Mouse (Mus musculus) right cerebral cortex, postnatal 10 days (tissue): ENCODE measurements around the gene Speg.

Experiments
- DNase-seq, 2 experiments: peaks; one replicate each; pipeline ENCODE4 v3.0.0; 2021; ENCODE audit warnings: low spot score in 2 of 2

Gene Speg

DNA sequence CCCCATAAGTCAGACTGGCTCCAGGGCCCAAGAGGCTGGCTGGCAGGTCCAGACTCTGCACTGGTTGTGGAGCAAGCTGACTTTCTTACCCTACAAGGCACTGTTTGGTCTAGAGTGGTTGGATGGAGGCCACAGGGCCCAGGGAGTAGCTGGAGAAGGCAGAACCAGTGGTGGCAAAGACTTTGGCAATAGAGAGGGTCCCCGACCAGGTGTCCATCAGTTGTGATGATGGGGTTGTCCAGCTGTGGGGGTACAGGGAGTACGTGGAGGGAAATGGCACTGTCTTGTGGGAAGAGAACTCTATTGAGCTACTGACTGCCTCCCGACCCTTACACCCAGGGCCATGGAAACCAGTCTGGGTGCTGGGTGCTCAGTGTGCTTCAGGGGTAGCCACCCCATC, 18.7 kb downstream of the Speg start:
- no peak for DNase-seq

DNA sequence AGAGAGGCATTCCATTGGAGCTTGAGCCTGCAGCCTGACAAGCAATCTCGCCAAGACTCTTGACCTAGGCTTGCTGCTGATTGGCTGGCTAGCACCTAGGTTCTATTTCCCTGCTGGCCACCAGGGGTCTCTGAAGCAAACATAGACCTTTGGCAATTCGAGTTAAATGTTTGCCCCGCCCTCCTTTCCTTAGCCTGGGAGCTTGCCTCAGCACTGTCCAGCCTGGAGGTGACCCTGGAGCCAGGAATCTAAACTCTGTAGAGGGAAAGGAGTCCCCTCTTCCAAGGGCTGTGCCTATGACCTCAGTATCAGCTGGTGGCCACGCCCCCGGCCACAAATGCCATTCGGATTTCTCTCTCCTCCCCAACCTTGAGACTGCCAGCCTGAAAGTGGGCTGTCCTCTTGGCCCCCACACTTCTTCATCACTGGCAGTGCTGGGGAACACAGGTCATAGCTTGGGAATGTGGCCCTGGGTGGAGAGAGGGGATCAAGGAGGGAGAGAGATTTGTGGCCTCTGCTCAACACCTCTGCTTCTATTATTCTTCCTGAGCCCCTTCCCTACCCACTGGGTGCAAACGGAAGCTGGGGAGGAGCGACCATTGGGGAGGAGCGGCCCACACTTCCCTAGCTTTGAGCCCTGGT, 23.8 kb downstream of the Speg start:
- DNase-seq: peak; percentile 70 to 76

DNA sequence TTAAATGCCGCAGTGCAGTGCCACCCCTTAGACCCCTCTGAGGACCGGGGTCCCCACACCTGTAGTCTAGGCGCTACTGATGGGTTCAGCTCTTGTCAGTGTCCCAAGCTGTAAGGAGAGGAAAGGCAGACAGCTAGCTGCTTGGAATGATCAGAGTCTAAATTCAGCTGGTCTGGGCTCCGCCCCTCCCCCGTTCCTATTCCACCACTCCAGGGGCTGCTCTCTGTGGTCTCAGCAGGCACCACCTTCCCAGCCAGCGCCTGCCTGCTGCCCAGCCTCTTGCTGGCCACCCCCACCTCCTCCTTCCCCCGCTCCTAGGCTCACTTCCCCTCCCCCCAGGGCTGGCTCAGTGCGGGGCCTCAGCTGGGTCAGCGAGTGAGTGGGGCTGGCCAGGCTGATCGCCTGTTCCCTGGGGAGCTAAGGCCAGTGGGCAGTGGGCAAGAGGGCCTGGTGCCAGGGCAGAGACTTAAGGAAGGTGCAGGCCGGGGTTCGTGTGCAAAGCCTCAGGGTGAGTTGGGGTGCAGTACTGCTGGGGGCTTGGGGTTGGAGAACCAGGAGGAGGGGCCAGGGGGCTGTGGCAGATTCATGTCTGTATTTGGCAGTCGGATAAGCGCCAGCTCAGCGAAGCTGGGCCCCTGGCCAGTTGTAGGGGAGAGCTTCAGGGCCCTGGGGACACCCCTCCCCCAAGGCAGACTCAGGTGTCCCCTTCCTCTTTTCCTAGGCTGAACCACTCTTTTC, 24.8 kb downstream of the Speg start:
- DNase-seq: peak; percentile 78 to 80

DNA sequence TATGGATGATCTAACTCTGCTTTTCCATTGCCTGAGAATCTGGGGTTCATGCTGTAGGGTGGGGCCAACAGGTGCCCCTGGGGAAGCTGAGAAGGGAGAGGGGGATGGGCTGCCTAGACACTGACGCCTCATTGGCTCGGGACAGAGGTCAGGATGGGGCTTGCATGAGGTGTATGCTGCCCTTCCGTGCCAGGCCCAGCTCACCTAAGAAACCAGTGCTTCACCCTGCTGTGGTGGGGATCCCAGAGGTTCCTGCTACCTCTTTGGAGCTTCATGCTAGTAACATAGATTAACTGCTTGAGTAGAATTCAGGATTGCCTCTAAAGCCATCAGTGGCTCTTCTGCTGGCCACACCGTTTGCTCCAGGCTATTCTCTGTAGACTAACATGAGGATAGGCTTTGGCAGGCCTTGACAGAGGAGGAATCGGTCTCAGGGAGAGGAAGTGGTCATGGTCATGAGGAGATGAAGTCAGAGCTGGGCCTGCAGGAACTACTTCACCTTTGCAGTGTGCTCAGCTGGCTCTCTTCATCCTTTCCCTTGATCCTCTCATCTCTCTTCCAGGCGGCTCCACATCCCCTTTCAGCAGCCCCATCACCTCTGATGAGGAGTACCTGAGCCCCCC, 25.5 kb downstream of the Speg start:
- no peak for DNase-seq

DNA sequence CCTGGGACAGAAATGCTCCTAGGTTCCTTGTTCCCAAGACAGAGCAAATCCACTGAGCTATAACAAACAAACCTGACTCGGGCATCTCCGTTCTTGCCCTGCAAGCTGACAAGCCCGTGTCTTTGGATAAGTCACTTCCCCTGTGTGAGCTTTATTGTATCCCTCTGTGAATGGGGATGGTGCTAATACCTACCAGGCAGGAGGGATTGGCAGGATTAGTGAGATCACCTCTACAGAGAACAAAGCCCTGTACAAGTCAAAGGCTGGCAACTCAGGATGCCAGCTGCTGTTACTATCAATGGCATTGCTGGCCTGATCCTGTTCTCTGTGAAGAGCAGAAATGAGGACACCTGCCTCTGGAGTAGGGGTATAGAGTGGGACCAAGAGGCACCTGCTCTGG, 30.4 kb downstream of the Speg start:
- DNase-seq: no peak

DNA sequence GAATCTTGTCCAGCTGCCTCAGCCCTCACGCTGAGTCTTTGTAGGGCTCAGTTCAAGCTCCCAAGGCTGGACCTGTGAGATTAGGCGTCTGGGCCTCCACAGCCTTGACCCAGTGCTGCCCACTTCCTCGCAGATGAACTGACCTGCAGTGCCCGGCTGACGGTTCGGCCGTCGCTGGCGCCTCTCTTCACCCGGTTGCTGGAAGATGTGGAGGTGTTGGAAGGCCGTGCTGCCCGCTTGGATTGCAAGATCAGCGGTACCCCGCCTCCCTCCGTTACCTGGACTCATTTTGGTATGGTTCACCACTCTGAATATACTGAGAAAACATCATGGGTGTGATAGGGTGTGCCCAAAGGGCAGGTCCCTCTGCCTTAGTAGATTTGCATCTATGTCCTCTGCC, 31.1 kb downstream of the Speg start:
- DNase-seq: no peak

DNA sequence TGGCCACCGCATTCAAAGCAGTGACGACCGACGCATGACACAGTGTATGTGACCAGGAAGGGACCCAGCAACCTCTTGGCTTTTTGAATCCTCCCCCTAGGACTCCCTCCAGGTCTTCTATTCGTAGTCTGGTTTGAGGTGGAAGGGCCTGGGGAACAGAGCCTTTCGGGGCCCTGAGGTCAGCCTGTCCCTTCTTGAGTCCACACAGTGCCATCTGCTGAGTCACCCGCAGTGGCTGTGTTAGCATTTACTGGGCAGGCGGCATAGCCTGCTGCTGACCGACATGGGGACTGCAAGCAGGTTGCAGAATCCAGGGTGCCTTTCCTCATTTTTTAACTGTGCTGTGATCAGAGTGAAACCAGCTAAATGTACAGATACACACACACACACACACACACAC, 32.0 kb downstream of the Speg start:
- no peak for DNase-seq

DNA sequence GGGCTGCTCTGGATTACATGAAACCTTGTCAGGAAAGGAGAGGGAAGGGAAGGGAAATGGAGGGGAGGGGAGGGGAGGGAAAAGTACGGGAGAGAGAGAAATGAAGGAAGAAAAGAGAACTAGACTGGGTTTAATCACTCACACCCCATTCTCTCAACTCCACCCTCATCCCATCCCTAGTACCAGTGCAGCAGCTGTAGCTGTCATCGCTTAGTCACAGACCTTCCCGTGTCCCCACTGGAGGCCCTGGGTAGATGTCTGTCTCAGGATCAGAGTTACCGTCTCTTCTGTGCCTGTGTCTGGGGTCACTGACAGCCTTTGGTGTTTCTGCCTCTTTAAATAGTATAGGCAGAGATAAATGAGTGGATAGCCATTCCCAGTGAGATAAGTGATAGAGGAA, 33.1 kb downstream of the Speg start:
- no peak for DNase-seq

DNA sequence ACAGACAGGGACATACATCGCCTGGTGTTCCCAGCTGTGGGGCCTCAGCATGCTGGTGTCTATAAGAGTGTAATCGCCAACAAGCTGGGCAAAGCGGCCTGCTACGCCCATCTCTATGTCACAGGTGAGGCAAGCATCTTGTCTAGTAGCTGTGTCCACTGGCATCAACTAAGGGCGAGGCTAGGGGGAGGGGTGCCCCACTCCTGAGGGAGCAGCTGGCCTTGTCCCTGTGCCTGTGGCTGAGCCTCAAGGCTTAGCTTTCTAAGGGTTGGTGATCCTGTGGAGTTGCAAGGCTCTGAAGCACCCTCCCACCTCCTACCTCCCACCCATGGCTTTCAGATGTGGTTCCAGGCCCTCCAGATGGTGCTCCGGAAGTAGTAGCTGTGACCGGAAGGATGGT, 34.9 kb downstream of the Speg start:
- no peak for DNase-seq

DNA sequence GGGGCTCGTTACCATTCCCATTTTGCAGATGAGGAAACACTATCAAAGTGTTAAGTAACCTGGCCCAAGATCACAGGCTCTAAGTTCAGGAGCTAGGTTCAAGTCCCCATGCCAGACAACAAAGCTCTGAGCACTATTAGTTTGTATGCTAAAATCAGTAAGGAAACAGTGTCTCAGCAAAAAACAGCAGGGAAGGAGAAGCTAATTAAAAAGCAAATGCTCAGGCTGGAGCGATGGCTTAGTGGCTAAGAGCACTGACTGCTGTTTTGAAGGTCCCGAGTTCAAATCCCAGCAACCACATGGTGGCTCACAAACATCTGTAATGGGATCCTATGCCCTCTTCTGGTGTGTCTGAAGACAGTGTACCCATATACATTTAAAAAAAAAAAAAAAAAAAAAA, 37.1 kb downstream of the Speg start:
- DNase-seq: no peak

DNA sequence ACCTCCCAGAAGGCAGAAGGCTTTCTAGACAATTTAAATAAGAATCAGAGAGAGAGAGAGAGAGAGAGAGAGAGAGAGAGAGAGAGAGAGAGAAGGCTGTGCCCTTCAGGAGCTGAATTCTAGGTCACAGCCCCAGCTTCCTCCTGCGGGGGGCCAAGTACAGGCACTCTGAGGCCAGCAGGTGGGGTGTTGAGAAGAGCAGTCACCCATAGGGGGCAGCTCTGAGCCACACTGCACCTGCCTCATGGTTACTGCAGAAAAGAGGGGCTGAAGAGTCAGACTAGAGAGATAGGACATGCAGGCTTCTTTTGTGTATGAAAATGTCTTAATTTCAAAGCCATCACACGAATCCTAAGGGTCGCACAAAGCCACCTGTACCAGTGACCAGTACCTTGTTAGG, 38.7 kb downstream of the Speg start:
- no peak for DNase-seq

DNA sequence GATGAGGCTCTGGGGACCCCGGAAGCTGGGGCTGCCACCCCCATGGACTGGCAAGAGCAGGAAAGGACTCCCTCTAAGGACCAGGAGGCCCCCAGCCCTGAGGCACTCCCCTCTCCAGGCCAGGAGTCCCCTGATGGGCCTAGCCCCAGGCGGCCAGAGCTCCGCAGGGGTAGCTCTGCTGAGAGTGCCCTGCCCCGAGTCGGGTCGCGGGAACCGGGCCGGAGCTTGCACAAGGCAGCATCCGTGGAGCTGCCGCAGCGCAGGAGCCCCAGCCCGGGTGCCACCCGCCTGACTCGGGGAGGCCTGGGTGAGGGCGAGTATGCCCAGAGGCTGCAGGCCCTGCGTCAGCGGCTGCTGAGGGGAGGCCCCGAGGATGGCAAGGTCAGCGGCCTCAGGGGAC, 46.7 kb downstream of the Speg start:
- DNase-seq: no peak

DNA sequence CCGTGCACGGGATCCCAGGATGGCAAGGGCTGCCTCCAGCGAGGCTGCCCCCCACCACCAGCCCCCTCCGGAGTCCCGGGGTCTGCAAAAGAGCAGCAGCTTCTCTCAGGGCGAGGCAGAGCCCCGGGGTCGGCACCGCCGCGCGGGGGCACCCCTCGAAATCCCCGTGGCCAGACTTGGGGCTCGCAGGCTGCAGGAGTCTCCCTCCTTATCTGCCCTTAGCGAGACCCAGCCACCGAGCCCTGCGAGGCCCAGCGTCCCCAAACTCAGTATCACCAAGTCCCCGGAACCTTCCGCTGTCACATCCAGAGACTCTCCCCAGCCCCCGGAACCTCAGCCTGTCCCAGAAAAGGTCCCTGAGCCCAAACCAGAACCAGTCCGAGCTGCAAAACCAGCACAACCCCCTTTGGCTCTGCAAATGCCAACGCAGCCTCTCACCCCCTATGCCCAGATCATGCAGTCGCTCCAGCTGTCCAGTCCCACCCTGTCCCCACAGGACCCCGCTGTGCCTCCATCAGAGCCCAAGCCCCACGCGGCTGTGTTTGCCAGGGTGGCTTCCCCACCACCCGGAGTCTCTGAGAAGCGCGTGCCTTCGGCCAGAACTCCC, 47.2 kb downstream of the Speg start:
- DNase-seq: no peak

DNA sequence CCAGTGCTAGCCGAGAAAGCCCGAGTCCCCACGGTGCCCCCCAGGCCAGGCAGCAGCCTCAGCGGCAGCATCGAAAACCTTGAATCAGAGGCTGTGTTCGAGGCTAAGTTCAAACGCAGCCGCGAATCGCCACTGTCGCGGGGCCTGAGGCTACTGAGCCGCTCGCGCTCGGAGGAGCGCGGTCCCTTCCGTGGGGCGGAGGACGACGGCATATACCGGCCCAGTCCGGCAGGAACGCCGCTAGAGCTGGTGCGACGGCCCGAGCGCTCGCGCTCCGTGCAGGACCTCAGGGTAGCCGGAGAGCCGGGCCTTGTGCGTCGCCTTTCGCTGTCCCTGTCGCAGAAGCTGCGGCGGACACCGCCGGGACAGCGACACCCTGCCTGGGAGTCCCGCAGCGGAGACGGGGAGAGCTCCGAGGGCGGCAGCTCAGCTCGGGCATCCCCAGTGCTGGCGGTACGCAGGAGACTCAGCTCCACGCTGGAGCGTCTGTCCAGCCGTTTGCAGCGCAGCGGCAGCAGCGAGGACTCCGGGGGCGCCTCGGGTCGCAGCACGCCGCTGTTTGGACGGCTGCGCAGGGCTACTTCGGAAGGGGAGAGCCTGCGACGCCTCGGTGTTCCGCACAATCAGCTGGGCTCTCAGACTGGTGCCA, 47.9 kb downstream of the Speg start:
- no peak for DNase-seq

DNA sequence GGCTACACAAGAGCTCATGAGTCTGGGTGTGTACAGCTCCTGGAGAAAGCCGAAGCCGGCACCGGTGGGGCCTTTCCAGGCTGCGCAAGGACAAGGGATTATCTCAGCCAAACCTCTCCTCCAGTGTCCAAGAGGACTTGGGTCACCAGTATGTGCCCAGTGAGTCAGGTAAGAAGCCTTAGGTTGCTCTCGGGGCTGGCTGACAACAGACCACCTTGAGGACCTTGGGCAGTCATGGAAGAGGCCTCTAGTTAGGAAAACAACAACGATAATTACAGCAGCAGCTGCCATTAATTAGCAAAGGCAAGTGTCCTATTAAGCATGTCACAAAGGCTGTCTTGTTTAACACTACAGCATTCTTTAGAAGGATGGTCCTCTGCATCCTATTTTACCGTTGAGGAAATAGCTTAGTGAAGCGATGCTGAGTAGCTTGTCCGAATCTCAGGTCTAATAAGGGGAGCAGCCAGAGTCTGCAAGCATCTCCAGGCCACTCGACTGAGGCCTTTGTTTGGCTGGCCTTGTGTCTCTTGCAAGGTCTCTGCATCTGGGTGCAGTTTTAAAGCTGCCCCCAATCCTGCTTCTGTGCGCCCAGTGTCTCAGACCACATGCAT, 48.8 kb downstream of the Speg start:
- DNase-seq: no peak

DNA sequence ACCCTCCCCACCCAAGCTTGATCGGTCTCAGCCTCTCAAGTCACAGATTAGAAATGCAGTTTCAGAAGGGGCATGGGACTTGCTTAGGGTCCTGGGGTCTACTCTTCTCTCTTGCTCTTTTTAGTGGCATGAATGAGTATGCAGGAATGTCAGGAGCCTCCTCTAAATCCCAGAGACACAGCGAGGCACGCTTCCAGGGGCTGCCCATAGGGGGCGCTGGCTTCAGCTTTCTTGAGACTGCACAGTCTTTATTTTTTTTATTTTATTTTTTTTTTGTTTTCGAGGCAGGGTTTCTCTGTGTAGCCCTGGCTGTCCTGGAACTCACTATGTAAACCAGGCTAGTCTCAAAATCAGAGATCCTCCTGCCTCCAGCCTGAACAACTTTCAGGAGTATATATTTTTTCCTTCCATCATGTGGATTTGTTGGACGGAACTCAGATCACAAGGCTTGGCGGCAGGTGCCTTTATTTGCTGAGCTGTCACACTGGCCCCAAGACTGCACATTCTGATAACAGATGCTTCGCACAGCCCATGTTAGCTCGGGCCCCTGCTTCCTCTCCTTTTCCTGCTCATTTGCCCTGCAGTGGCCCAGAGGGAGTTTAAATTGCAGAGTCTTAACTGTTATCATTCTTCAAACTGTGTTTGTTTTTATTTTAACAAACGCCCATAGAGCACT, 50.8 kb downstream of the Speg start:
- DNase-seq: no peak

DNA sequence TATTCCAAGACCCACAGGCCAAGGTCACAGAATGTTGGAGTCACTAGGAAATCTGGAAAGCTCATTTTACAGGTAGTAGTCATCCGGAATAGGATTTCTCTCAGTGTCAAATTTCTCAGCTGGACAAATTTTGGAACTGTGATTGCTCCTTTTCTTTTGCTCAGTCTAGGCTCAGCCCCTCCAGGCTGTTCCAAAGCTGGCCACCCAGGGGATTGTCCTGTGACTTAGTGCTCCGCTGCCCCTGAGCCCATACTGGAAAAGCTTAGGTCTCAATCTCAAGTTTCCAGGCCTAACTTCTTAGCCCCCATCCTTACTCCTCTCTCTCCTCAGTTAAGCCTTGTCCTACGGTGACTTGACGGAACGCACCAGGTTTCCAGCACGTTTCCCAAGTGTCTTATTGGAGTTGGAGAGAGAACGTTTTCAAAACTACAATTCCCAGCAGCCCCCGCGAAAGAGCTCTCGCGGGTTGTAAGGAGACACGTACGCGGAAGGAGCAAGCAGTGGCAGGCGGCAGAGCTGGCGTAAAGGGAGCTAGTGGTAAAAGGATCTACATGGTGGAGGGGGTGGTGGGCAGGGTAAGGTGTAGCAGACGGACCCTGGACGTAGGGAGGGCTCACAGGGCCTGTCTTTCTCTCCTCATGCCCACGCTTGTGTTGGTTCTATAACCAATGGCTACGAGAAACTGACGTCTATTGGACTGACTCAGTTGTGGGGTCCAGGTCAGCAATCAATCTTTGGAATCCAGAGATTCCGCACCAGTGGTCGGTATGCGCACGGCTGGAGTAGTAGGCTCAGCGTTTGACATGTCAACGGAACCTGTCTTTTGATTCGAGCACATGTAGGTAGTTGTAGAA, 60.6 kb downstream of the Speg start, which contains the start of gene Gmppa:
Gene Gmppa, plus strand, starts transcription at position 456 of the 854 bp plus-strand sequence.
- DNase-seq: peak; percentile 91 to 92

DNA sequence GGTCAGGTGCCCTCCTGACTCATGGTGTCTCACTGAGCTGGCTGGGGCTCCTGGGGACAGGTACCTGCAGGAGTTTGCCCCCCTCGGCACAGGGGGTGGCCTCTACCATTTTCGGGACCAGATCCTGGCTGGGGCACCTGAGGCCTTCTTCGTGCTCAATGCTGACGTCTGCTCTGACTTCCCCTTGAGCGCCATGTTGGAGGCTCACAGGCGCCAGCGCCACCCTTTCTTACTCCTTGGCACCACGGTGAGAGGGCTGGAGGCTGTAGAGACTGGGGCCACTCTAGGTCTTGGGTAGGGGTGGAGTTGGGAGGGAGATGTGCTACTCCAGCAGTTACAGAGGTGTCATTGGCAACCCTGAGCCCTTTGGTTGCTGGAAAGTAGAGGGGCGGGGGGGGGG, 63.7 kb downstream of the Speg start:
- no peak for DNase-seq

DNA sequence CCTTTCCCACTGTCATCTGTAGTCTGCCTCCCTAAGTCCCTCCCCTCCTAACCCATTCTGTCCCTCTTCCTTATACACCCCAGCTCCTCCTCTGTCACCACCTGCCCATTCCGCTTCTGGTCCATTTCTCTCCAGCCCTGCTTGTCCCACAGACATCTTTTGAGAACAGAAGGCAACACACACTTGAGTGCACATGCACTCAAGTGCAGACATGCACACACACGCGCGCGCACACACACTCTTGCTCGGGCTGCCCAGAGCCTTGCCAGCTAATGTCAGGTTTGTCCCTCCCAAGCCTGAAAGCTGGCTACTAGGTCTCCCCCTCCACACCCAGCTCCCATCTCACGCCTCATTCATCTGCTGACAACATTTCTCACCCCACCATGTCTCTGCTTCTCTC, 65.6 kb downstream of the Speg start:
- DNase-seq: no peak

DNA sequence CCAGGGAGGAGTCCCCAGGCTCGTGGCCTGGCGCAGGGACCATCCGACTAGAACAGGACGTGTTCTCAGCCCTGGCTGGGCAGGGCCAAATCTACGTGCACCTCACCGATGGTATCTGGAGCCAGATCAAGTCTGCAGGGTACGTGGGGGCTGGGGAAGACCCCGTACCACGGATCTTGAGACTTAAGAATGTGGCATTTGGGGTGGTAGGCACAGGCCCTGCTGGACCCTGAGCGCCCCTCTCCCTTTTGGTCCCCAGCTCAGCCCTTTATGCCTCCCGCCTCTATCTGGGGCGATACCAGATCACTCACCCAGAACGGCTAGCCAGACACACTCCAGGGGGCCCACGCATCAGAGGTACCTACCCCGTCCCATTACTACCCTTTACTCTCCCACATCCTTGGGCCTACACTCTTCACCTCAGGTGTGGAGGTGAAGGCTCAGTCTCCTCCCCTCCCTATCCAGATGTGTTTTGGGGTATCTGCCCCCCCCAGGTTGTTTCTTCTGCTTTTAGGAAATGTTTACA, 66.4 kb downstream of the Speg start:
- no peak for DNase-seq
